ENCODE assay signal across 8 mouse cellular contexts in genomic region chr6:47649451-47649931, GRCm38 (mm10). TPM values are rescaled to one million over a fixed set of nuclear protein-coding genes. Genes with fewer than 3 reads are reported as not detected.
DNase-seq lines count a peak whose midpoint lies in the region; ATAC-seq lines count a peak whose summit lies in the region.

No protein-coding gene starts in this region.

- no peaks in the 10 kb centered on the region for H3K27me3 ChIP-seq in forebrain, embryonic 15.5 days

- 80% methylated on average over 5 of the region's 5 CpGs for WGBS in forebrain, embryonic 15.5 days

- H3K27ac ChIP-seq in forebrain, embryonic 15.5 days (replicated peaks), result no peak overlapping the region

- H3K4me1 ChIP-seq in forebrain, embryonic 15.5 days, result no peaks in the 10 kb centered on the region

- no peak for ATAC-seq in forebrain, embryonic 15.5 days (replicated peaks)

- no peaks in the 10 kb centered on the region for H3K36me3 ChIP-seq in forebrain, embryonic 15.5 days

- no peak overlapping the region for H3K4me2 ChIP-seq in forebrain, embryonic 15.5 days (replicated peaks)

- H3K9ac ChIP-seq in forebrain, embryonic 15.5 days (replicated peaks), result no peak overlapping the region

- H3K4me3 ChIP-seq in forebrain, embryonic 15.5 days, result no peak overlapping the region

- H3K9me3 ChIP-seq in forebrain, embryonic 15.5 days, result no peaks in the 10 kb centered on the region

- DNase-seq in kidney, postnatal 4 days, result peak; percentile 9 to 11
- DNase-seq in kidney, postnatal 36 days, result no peak
- DNase-seq in NIH3T3 (ENCODE audit: low read depth), result peak; percentile 57
- peak; percentile 62 for DNase-seq in cerebellum, adult 9-10 months
- peak; percentile 12 to 27 for DNase-seq in layer of hippocampus, postnatal 10 days (ENCODE audit: low spot score in 2 of 2)
- DNase-seq in thymus, postnatal 4 days, result peak; percentile 25
- DNase-seq in embryo, embryonic 9.5 days (ENCODE audit: extremely low spot score), result no peak

RNA-seq across cellular contexts. Expression of gene Ezh2, which starts 54.4 kb away (rescaled TPM):
- 10 to 100 TPM; 33.5 to 35.7 TPM for total RNA-seq in layer of hippocampus, postnatal 10 days (2021)
- 156 and 165 TPM in 2 replicates for polyA plus RNA-seq in forebrain, embryonic 15.5 days (2015; fragmentation: Nextera tagmentation; extraction: Ambion mirVana)

Comparison
In these comparisons a context has a peak if more than half of its experiments do, and no peak if none do; other contexts are left out.
1. DNase-seq: peak in kidney, postnatal 4 days (2 of 2), NIH3T3 (single experiment), cerebellum, adult 9-10 months (single experiment), layer of hippocampus, postnatal 10 days (2 of 2) and thymus, postnatal 4 days (single experiment); none in kidney, postnatal 36 days (0 of 2) and embryo, embryonic 9.5 days (single experiment).